Mouse (Mus musculus) embryonic facial prominence, embryonic 13.5 days (tissue): ENCODE data around the gene Entr1. TPM values are rescaled to one million over a fixed set of nuclear protein-coding genes. Genes with fewer than 3 reads are reported as not detected.

Experiments used
- ATAC-seq: fragments of 200-750 bp; cut with Nextera tagmentation; 2 replicates; pipeline ENCODE4 v1.8.0; 2017; ENCODE audit warnings: low read depth; ENCODE audit not compliant: insufficient number of reproducible peaks, insufficient read depth, low FRiP score, low TSS enrichment
- H3K27ac ChIP-seq: fragments of 300-500 bp; sonication (generic); 2 replicates; pipeline ENCODE4 v1.5.1; 2015; ENCODE audit warnings: moderate library complexity, mild to moderate bottlenecking, inconsistent platforms
- H3K27me3 ChIP-seq: fragments of 300-500 bp; sonication (generic); 2 replicates; pipeline ENCODE4 v1.6.1; 2015; ENCODE audit warnings: mild to moderate bottlenecking, inconsistent platforms
- H3K36me3 ChIP-seq: fragments of 300-500 bp; sonication (generic); 2 replicates; pipeline ENCODE4 v1.6.1; 2015; ENCODE audit warnings: mild to moderate bottlenecking, inconsistent platforms
- H3K4me1 ChIP-seq: fragments of 300-500 bp; sonication (generic); 2 replicates; pipeline ENCODE4 v1.6.1; 2015; ENCODE audit warnings: inconsistent platforms
- H3K4me2 ChIP-seq: fragments of 300-500 bp; sonication (generic); 2 replicates; pipeline ENCODE4 v1.6.1; 2015; ENCODE audit warnings: moderate library complexity, mild to moderate bottlenecking, inconsistent platforms
- H3K4me3 ChIP-seq: fragments of 300-500 bp; sonication (generic); 2 replicates; pipeline ENCODE4 v1.5.1; 2015; ENCODE audit warnings: mild to moderate bottlenecking, inconsistent platforms
- H3K9ac ChIP-seq: fragments of 300-500 bp; sonication (generic); 2 replicates; pipeline ENCODE4 v1.6.1; 2015; ENCODE audit warnings: mild to moderate bottlenecking, inconsistent platforms
- H3K9me3 ChIP-seq: fragments of 300-500 bp; sonication (generic); 2 replicates; pipeline ENCODE4 v1.6.1; 2016; ENCODE audit warnings: inconsistent platforms
- WGBS: fragments of 180-500 bp; shearing (Covaris S2); methylation state at CpG from one replicate; pipeline ENCODE4 v1.1.7; 2015; ENCODE audit warnings: mixed read lengths; 5-methylcytosine and 5-hydroxymethylcytosine counted together
- polyA plus RNA-seq: library from polyadenylated mRNA; unstranded; fragments of >200 nt; fragmentation: Nextera tagmentation; extraction: Ambion mirVana; gene quantifications from 2 replicates; pipeline ENCODE4 v1.2.1, GENCODE M21; 2015

The Entr1 gene
- polyA plus RNA-seq, 1 experiment from 2014 or later = 142 TPM

DNA sequence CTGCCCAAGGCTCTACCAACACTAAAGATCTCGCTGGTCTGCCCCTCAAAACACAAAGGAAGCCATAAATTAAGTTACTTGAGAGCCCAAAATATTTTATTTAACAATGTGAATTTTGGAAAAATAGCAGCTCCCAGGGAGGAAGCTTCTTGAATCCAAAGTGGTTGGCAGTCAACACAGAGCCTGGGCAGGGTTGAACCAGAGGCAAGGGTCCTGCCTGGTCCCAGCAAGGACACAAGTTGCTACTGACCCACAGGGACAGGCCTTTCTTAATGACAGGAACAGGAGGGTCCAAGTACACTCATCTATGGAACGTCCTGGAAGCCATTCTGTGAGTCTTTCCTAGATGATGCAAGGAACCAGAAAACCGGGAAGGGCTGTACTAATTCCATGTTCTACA lies 20.2 kb upstream of the Entr1 start:
- Histone ChIP-seq H3K9me3 (no peaks in the 10 kb centered on the region), H3K27ac (no peak overlapping the region), H3K4me3 (peak overlapping the region; percentile 94), H3K27me3 (no peaks in the 10 kb centered on the region), H3K4me1 (peaks cover 58% of the 10 kb centered on the region), H3K4me2 (peak overlapping the region; percentile 97), H3K9ac (peak overlapping the region; percentile 95; the same call in 1 of the 2 replicates), H3K36me3 (peaks cover 62% of the 10 kb centered on the region)
- 58% methylated on average over 3 of the region's 3 CpGs for WGBS
- no peak for ATAC-seq

GRCm38 (mm10) chr2:26408515-26409356 lies 19.6 kb upstream of the Entr1 start, which contains the start of gene Inpp5e:
Gene Inpp5e, minus strand, starts transcription at chr2:26409203.
- WGBS = under 1% methylated on average over 57 of the region's 57 CpGs
- H3K36me3 ChIP-seq = peaks cover 57% of the 10 kb centered on the region
- peak; percentile 86 for ATAC-seq

GRCm38 (mm10) chr2:26403306-26403705 lies 14.2 kb upstream of the Entr1 start:
- peaks cover 73% of the 10 kb centered on the region for H3K36me3 ChIP-seq
- no peaks in the 10 kb centered on the region for H3K27me3 ChIP-seq

More at GRCm38 (mm10) chr2:26408515-26409356, 19.6 kb upstream of the Entr1 start, which contains the start of gene Inpp5e:
- Histone ChIP-seq H3K4me2 (peak within 1 kb of the TSS; percentile 97), H3K4me3 (peak within 1 kb of the TSS; percentile 94), H3K9ac (peak within 1 kb of the TSS; percentile 95), H3K27me3 (no peaks in the 10 kb centered on the region), H3K9me3 (no peaks in the 10 kb centered on the region), H3K27ac (peak within 1 kb of the TSS; percentile 81), H3K4me1 (peaks cover 58% of the 10 kb centered on the region)

GRCm38 (mm10) chr2:26402265-26402664 lies 13.1 kb upstream of the Entr1 start:
- H3K4me2 ChIP-seq = no peak overlapping the region
- peaks cover 84% of the 10 kb centered on the region for H3K36me3 ChIP-seq
- H3K4me3 ChIP-seq = no peak overlapping the region
- peaks cover 27% of the 10 kb centered on the region for H3K4me1 ChIP-seq
- no peak for ATAC-seq
- no peak overlapping the region for H3K27ac ChIP-seq
- H3K9me3 ChIP-seq = no peaks in the 10 kb centered on the region
- no peak overlapping the region for H3K9ac ChIP-seq
- 86% methylated on average over 1 of the region's 1 CpGs for WGBS
- no peaks in the 10 kb centered on the region for H3K27me3 ChIP-seq

More at GRCm38 (mm10) chr2:26403306-26403705, 14.2 kb upstream of the Entr1 start:
- Histone ChIP-seq H3K4me3 (no peak overlapping the region), H3K4me1 (peaks cover 38% of the 10 kb centered on the region), H3K9ac (no peak overlapping the region), H3K9me3 (no peaks in the 10 kb centered on the region), H3K27ac (no peak overlapping the region), H3K4me2 (no peak overlapping the region)
- WGBS = 84% methylated on average over 8 of the region's 8 CpGs
- no peak for ATAC-seq

GRCm38 (mm10) chr2:26401023-26401422 lies 11.9 kb upstream of the Entr1 start:
- peaks cover 15% of the 10 kb centered on the region for H3K4me1 ChIP-seq
- H3K36me3 ChIP-seq = peaks cover 88% of the 10 kb centered on the region
- no peak overlapping the region for H3K4me3 ChIP-seq
- H3K9me3 ChIP-seq = no peaks in the 10 kb centered on the region
- no peak for ATAC-seq
- no peak overlapping the region for H3K9ac ChIP-seq
- H3K27ac ChIP-seq = no peak overlapping the region
- no peaks in the 10 kb centered on the region for H3K27me3 ChIP-seq
- no peak overlapping the region for H3K4me2 ChIP-seq
- 90% methylated on average over 4 of the region's 4 CpGs for WGBS

DNA sequence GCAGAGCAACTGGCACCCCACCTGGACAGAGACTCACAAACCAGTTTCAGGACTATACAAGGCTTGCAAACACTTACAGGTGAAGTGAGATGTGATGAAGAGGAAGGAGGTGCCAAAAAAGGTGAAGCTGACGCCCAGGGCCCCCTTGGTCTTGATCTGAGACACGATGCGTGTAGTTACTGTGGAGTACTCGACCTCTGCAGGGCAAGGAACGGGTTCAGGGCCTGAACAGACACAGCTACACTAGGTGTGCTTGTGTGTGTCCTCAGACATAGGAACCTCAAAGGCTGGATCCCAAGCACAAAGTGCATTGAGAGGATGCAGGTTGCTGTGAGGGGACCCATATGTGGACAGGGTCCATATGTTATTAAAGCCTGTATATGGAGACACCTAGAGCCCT lies 11.2 kb upstream of the Entr1 start:
- Histone ChIP-seq H3K4me3 (no peak overlapping the region), H3K9me3 (no peaks in the 10 kb centered on the region), H3K36me3 (peaks cover 88% of the 10 kb centered on the region), H3K9ac (no peak overlapping the region), H3K27ac (no peak overlapping the region), H3K4me1 (peaks cover 7% of the 10 kb centered on the region), H3K27me3 (no peaks in the 10 kb centered on the region), H3K4me2 (no peak overlapping the region)
- ATAC-seq = no peak
- WGBS = 85% methylated on average over 5 of the region's 5 CpGs

DNA sequence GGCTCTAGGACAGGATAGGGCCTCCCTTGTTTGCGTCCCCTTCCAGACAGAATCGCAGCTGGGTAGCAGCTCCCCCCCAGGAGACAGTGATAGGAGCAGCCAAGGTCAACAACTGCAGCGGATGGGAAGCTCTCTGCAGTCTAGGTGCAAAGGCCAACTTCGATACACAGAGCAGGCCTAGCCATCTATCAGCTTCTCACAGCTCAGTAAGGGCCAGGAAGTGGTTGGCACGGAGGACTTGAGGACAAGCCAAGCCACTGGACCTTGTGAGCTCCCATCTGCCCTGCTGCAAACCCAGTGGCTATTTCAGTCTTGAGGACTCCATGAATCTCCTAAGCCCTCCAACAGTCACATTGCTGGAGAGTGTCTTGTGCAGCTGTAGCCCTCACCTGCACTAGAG lies 10.5 kb upstream of the Entr1 start:
- 81% methylated on average over 5 of the region's 5 CpGs for WGBS
- Histone ChIP-seq H3K27ac (no peak overlapping the region), H3K4me3 (no peak overlapping the region), H3K9ac (no peak overlapping the region), H3K36me3 (peaks cover 90% of the 10 kb centered on the region), H3K4me1 (peaks cover under 1% of the 10 kb centered on the region; the same call in 1 of the 2 replicates), H3K27me3 (no peaks in the 10 kb centered on the region), H3K4me2 (no peak overlapping the region), H3K9me3 (no peaks in the 10 kb centered on the region)
- no peak for ATAC-seq

DNA sequence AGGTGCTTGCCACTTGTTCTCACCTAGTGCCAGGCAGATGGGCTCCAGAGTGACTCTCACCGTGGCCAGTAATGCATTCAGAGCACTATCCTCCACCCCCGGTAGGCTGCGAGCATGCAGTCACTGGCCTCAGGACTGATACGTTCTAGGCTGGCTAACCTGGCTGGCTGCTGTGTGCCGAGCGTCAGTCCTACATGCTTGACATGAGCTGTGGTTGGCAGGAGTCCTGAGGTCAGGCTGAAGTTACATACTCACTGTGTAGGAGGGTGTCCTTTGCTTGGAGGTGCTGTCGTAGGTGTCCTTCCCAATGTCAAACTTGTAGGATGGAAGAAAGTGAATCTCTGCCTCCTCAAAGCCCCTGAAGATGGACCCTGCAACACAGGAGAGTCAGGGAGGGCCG lies 9.9 kb upstream of the Entr1 start:
- Histone ChIP-seq H3K36me3 (peaks cover 96% of the 10 kb centered on the region), H3K27ac (no peak overlapping the region), H3K4me2 (no peak overlapping the region), H3K27me3 (no peaks in the 10 kb centered on the region), H3K9me3 (no peaks in the 10 kb centered on the region), H3K9ac (no peak overlapping the region), H3K4me1 (no peaks in the 10 kb centered on the region), H3K4me3 (no peak overlapping the region)
- WGBS = 86% methylated on average over 8 of the region's 8 CpGs
- ATAC-seq = no peak

DNA sequence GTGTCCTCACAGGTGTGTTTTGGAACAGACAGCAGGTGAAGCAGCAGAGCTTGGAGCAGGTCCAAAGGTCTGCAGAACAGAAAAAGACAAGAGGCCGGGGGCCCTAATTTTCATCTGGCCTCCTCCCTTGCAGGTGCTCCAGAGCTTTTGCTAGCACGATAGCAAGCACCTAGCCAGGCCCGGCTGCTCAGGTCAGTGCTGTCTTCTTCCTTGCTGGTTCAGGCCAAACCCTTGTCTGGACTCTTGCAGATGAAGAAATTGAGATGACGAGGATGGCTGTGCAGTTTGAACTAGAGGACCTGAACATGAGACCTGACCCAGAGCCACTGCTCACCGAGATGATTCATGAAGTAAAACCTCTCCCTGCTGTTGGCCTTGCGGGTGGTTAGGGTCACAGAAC lies 2.5 kb upstream of the Entr1 start:
- no peak overlapping the region for H3K4me3 ChIP-seq
- no peak for ATAC-seq

DNA sequence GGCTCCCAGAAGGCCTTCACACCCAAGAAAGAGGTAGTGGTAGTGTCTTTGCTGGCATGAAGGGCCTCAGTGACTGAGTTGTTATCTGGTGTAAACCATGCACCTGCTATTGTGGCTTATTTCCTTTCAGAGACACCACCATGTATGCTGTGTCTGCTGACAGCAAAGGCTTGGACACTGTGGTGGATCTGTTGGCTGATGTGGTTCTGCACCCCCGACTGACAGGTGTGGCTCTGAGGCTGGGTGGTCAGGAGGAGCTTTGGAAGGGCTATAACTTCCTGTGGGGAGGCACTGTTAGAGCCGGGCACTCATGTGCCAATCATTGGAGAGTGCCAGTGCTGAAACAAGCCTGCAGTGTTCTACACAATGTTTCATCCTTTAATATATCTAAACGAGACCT lies 1.8 kb upstream of the Entr1 start:
- WGBS = 81% methylated on average over 3 of the region's 3 CpGs
- no peak for ATAC-seq
- Histone ChIP-seq H3K4me3 (no peak overlapping the region), H3K27me3 (no peaks in the 10 kb centered on the region), H3K9ac (no peak overlapping the region), H3K9me3 (no peaks in the 10 kb centered on the region), H3K4me1 (peaks cover 22% of the 10 kb centered on the region), H3K4me2 (peak overlapping the region; percentile 12; the same call in 1 of the 2 replicates), H3K27ac (no peak overlapping the region), H3K36me3 (peaks cover 75% of the 10 kb centered on the region)

More for the DNA sequence above, 2.5 kb upstream of the Entr1 start:
- no peaks in the 10 kb centered on the region for H3K9me3 ChIP-seq
- WGBS = 89% methylated on average over 6 of the region's 6 CpGs
- H3K27me3 ChIP-seq = no peaks in the 10 kb centered on the region
- H3K4me2 ChIP-seq = no peak overlapping the region
- H3K4me1 ChIP-seq = peaks cover 22% of the 10 kb centered on the region
- H3K27ac ChIP-seq = no peak overlapping the region
- peaks cover 75% of the 10 kb centered on the region for H3K36me3 ChIP-seq
- H3K9ac ChIP-seq = no peak overlapping the region

DNA sequence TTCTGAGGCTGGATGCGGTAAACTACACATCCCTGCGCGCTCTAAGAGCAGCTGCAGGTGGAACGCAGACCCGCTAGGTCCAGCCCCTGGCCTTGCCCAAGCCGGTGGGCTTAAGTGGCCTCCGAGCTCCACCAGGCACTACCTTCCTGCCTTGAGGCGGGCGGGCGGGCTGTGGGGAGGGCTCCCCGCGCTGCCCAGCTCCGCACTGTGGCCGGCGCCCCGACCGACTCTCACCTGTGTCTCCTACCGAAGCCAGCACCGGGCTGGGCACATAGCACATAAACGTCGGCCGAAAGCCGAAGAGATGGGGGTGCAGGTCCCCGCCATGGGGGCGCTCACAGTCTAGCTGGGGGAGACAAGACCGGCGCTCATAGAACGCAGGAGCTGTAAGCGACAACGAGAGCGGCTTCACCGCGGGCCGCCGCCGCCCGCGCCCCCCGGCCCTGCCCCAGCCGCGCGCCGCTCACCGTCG lies 398 bp downstream of the Entr1 start:
- Histone ChIP-seq H3K27me3 (no peaks in the 10 kb centered on the region), H3K4me1 (peaks cover 22% of the 10 kb centered on the region), H3K4me3 (peak overlapping the region; percentile 97), H3K9me3 (no peaks in the 10 kb centered on the region), H3K9ac (peak overlapping the region; percentile 95), H3K36me3 (peaks cover 75% of the 10 kb centered on the region), H3K27ac (peak overlapping the region; percentile 69), H3K4me2 (peak overlapping the region; percentile 95)
- ATAC-seq = peak; percentile 6; the same call in 1 of the 2 replicates
- under 1% methylated on average over 45 of the region's 45 CpGs for WGBS

DNA sequence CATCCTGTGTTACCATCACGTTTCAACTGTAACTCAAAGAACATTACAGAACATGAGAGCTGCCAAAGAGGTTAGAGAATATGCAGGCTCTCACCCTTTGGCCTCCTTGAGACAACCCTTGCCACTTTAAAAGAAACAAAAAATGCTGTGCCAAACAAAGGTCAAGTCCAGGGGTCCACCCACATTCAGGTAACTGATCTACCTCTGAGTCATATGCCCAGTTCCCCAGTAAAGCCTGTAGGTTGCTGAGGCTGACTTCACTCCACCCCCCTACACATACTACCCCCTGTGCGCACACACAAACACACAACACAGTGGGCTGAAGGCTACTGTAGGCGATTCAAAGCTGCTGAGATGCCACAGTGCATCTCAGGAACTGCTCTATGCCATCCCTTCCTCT lies 1.4 kb downstream of the Entr1 start:
- Histone ChIP-seq H3K27ac (no peak overlapping the region), H3K4me2 (peak overlapping the region; percentile 95), H3K4me3 (peak overlapping the region; percentile 97; the same call in 1 of the 2 replicates), H3K9ac (peak overlapping the region; percentile 95), H3K27me3 (no peaks in the 10 kb centered on the region), H3K36me3 (peaks cover 75% of the 10 kb centered on the region), H3K9me3 (no peaks in the 10 kb centered on the region), H3K4me1 (peaks cover 22% of the 10 kb centered on the region)
- WGBS = 87% methylated on average over 3 of the region's 3 CpGs
- ATAC-seq = no peak
